Mouse (Mus musculus) heart, adult 9 months (tissue): ENCODE data around the gene Asgr1.

Experiments
- DNase-seq, 2 experiments: peaks; one replicate each; pipeline ENCODE4 v3.0.0; 2022; ENCODE audit warnings: low spot score in 2 of 2

Gene Asgr1

DNA sequence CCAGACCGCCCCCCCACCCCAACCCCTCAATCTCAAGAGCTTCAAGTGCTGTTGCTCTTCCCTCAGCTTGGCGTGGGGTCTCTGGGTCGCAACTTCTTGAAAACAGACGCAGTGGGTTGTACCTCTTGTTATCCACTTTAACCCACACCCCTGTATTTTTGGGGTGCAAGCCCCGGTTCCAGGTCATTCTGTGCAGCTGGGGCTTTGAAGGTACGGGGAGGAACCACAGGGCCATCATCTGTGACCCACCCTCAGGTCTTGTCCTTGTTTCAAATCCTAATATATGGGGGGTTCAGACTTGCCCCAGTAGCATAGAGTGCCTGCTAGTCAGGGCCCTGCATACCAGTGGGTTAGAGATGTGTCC, 29.8 kb upstream of the Asgr1 start:
- no peak for DNase-seq

DNA sequence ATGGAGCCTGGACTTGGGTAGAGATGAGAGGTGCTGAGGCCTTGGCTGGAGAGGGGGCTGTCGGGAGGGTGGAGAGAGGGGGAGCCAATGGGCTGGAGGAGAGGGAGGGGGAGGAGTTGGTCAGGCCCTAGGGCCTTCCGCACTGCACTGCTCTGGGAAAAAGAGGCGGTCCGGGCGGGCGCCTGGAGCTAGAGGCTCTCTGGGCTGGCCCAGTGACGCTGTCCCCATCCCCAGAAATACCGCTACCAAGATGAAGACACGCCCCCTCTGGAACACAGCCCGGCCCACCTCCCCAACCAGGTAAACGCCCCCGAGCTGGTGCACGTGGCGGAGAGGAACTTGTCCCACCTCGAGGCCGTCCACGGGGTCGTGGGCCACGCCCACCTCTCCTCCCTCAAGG, 27.2 kb upstream of the Asgr1 start:
- DNase-seq: peak; percentile 64 to 65

DNA sequence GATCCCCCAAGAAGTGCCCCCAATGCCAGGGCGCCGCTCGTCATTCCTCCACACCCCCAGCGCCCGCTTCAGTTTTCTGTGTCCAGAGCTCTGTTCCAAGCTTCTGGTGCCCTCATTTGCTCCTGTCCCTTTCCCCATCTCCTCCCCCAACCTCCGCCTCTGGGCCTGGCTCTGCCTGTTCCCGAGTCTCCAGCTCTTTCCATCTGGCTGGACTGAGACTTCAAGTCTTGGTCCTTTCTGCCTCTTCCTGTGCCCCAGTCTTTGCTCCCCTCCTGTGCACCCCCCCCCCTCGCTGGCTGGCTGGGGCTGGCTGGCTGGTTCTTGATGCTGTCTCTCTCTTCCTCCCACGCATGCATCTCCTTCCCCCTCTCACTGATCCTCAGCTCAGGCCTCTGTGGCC, 26.5 kb upstream of the Asgr1 start:
- no peak for DNase-seq

DNA sequence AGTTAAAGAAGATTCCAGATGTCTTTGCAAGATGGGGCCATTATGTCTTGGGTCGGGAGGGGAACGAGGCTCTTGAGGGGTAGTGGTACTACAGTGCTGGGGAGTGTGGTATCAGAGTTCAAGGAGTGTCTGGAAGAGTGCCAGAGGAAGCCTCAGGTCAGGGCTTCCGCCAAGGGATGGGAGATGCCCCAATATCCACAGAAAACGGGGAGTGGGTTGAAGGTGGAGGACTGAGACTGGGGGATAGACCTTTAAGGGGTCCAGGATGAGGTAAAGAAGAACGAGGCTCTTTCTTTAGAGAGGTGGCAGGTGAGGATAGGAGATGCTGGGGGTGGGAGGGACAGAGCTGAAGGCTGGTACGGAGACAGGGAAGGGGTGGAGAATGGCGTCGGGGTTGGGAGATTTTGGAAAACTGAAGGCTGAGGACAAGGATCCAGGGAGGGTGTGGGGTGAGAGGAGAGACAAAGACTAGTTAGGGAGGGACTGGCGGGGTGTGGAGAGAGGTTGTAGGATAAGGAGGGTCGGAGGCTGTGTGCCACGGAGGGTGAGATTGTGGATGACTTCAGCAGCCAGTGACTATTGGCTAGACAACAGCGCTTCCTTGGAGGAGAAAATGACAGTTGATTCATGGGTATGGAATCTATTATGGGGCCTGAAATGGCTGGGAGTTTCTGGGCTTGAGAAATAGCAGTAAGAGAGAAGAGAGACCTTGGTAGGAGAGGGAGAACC, 25.3 kb upstream of the Asgr1 start:
- DNase-seq: no peak

DNA sequence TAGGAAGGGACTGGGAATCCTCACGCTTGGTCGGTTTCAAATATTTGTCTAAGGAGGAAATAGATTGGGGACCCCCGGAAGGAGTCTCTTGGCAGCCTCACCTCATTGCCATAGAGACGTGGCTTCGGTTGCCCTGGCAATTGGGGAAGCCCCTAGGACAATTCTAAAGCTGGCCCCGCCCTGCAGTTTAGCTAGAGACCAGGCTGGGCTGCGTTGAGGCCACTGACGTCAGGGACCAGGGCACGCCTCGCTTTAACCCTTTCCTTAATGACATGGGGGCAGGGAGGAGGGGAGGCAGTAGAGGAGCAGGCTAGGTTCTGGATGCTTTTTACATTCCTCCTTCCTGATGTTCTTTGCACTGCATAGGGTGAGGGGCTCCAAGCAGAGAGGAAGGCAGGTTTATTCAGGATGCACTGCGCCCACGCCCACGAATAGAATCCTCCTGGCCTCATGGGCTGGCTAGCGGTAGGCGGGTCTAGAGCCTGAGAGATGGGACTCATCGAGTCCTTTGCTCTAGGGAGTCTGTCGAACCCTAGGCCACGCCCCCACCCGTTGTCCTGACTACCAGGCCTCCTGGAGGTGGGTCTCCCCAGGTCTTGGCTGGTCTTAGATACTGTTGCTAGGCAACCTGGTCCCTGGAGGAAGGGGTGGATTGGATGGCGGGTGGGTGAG, 24.6 kb upstream of the Asgr1 start:
- DNase-seq: peak; percentile 81 to 87

DNA sequence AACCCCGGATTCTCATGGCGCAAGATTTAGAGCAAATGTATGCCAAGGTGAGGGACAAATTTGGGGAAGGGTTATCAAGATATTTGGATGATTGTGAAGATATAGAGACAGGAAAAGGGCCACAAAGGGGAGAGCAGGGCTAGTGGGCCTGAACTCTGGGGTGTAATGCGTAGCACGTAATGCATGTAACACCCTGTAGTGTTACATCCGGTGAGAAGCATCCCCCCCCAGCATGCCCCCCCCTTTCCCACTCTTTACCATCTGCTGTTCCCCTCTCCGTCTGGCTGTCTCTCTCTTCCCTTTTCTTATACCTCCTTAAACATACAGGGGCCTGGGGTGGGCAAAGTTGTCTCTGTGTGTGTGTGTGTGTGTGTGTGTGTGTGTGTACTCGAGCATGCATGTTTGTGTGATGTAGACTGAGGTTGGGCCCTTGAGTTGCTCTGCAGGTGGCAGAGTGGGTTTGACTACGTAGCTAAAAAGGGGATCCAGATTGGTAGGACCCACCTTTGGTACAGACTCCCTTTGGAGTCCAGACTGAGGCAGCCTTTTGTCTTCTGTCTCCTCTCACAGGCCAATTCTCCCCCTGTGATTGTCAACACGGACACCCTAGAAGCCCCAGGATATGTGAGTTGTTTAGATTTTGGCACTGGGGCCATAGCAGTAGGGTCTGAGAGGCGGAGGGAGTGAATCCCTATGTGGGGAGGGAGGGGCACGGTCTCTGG, 23.9 kb upstream of the Asgr1 start:
- no peak for DNase-seq

DNA sequence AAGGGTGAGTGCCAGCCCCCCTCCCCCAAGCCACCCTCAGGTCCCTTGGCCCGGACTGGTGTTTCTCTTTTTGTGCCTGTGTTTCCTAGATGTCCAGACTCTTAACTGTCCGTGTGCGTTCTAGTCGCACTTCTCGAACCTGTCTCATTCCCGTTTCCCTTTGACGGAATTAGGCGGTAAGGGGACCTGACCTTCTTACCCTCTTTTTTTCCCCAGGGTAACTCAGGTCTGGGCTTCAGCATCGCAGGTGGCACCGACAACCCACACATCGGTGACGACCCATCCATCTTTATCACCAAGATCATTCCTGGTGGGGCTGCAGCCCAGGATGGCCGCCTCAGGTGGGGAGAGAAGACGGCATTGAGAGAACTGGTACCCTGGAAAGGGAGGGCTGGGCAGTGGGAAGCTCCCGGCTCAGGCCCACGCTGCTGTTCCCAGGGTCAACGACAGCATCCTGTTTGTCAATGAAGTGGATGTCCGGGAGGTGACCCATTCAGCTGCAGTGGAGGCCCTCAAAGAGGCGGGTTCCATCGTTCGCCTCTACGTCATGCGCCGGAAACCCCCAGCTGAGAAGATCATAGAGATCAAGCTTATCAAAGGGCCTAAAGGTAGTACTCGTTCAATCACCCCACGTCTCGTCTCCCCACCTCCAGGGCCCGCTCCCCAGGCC, 23.1 kb upstream of the Asgr1 start:
- DNase-seq: no peak

DNA sequence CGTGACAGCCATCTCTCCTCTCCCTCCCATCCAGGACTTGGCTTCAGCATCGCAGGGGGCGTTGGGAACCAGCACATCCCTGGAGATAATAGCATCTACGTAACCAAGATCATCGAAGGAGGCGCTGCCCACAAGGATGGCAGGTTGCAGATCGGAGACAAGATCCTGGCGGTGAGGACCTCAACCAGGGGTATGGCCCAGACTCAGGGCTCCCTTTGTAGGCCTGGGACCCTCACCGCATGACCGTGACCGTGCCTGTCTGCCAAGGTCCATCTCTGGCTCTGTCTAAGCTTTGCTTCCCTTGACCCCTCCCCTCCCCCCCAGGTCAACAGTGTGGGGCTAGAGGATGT, 22.6 kb upstream of the Asgr1 start:
- no peak for DNase-seq

DNA sequence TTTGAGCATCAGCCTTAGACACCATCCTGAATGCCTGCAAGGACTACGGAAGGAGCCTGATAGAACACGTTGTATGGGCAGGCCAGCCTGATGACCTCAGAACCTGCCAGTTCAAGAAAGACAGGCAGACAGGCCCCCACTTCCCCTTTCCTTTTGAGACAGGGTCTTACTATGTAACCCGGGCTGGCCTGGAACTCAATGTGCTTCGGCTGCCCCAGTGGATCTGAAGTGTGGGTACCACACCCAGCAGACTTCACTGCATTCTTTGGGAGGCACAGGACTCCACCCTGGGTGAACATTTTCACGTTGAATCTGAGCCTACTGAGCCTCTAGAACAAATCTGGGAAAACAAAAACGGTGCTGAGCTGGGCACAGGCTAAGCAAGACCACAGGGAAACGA, 15.7 kb upstream of the Asgr1 start:
- no peak for DNase-seq

DNA sequence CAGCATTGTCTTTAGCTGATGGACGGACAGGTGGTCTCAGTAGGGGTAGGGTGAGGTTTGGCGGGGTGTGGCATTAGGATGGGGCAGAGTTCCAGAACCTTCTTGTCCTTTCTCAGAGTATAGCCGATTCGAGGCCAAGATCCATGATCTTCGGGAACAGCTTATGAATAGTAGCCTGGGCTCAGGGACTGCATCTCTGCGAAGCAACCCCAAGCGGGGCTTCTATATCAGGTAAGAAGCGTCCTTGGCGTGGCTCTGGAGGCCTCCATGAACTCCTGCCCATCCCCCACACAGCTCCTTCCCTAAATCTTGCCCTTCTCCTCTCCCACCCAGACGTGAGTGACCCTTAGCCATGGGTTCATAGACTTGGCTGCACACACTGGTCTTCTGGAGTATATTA, 14.3 kb upstream of the Asgr1 start:
- no peak for DNase-seq

DNA sequence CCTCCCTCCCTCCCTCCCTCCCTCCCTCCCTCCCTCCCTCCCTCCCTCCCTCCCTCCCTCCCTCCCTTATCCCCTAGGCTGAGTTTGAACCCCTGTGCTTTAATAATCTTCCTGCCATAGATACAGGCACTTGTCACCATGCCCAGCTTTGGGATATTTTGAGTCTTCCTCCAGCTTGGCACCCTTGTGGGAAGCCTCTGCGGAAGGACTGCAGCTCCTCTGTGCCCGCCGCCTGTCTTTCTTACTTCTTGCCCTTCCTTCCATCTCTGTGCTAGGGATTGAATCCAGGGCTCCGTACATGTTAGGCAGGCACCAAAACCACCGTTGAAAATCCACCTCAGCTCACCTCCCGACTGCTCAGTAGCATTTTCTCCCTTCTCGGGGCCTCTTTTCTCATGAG, 13.7 kb upstream of the Asgr1 start:
- no peak for DNase-seq

DNA sequence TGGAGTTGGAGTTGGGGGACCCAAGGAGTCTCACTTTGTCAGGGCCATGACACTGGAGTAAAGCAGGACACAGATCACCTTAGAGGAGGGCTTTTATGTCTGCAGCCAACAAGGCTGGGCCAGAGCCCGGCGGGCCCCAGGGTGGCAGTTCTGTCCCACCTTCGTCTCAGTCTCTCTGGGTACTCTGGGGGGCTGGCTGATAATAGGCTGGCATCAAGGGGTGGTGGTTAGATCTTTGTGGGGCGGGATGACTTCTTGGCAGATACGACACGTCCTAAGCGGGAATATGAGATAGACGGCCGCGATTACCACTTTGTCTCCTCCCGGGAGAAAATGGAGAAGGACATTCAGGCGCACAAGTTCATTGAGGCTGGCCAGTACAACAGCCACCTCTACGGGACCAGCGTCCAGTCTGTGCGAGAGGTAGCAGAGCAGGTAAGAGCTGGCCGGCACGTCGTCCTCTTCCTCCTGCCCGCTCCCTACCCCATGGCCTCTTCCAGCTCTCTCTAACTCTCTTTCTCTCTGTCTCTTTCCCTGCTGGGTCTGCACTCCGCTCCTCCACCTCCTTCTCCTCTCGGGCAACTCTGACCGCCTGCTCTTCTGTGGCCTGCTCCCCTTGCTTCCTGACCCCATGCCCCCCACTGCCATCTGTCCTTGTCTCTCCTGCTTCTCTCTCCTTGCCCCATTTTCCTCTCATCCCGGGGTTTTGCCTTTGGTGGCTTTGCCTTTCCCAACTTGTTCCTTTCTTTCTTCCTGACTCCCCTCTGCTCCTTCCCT, 11.4 kb upstream of the Asgr1 start:
- DNase-seq: no peak

DNA sequence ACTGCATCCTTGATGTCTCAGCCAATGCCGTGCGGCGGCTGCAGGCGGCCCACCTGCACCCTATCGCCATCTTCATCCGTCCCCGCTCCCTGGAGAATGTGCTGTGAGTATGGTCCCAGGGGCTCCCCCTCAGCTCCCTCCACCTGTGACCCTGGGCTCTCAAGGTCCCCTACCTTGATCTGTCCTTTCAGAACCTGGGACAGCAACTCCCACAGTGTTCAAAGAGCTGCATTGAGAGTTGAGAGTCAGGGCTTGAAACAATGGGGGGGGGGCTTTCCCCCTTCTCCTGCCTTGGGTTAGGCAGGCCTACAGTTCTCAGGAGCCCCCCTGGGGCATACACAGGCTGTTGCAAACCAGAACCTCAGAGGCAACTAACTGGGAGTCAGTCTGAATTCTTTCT, 10.2 kb upstream of the Asgr1 start:
- no peak for DNase-seq

DNA sequence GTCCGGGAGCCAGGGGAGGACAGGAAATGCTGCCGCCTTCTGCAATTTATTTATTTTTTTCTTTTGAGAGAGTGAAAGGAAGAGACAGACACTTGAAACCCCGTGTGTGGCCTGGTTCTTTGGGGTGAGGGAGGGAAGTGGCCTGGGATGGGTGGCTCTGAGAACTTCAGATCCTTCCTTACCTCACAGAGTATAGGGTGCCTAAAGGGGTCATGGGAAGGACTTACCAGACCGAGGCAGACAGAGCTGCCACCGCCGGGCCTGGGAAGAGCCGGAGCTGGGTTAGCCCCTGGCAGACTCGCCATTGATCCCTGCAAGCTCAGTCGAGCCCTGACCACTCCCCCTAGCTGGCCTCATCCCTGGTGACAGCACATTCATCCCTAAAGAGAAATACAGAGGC, 8.4 kb upstream of the Asgr1 start:
- no peak for DNase-seq

DNA sequence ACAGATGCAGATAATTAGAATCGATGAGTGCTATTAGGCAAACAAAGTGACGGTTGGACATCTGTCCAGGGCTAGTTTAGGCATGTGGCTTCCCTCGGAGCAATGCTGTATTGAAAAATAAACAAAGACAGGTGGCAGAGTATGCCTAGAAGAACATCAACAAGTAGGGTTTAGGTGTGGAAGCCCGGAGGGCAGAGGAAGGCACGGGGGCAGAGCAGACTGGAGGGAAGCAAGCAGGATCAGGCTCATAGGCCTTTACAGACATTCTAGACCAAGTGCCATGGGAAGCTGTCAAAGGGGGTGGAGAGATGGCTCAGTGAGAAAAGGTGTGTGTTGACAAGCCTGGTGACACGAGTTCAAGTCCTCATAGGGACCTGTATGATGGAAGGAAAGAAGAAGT, 4.5 kb upstream of the Asgr1 start:
- no peak for DNase-seq

DNA sequence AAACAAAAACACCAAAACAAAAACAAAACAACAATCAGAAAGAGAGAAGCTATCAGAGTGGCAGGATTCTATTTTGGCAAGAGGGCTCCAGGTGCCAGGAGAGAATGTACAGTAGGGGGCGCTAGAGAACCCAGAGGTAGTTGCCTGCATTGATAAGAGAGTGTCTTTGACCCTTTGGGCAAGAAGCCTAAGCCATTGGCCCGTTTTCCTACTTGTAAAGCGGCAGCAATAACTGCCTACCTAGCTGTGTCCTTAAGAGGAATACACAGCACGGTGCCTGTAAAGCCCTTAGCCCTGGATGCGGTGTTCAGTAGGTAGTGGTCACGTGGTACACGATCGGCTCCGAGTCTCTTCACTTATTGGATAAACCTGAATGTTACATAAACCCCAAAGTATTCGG, 4.1 kb upstream of the Asgr1 start:
- no peak for DNase-seq

DNA sequence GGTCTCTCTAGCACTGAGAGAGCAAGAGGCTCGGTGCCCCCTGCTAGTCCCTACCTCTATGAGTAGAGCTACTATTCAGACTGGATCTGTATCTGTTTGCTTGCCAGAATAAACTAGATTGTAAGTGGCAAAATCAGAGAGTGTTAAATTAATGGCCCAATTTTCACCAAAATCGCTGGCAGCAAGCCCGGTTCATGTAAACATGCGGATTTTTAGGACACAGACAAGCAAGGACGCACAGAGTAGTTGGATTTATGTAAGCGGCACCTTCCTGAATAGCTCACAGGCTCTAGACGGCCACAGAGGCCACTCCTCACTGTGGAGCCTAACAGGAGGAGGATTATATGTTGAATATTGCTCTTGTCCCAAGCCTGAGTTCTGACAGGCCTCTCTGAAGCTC, 729 bp upstream of the Asgr1 start:
- DNase-seq: no peak

DNA sequence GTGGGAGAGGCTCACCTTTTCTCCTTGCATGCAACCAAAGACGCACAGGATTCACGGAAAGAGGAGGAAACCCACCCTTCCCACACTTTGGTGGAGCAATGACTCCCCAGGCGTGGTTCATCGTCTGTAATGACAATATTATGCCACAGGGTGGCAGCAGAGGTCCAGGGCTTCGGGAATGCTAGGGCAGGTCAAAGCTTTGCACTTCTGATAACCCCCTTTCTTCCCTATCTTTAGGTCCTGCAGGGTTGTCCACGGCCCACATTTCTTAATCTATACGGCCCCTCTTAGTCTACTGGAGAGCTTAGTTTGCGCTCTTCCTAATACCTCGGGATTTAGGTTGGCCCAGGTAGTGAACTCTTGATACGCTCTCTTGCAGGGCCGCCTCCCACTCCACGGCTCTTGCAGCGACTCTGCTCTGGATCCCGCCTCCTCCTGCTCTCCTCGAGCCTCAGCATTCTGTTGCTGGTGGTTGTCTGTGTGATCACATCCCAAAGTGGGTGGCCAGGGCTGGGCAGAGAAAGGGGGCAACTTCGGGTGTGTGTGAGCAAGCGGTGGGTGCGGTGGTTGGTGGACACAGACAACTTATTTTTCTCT, 1.8 kb downstream of the Asgr1 start:
- peak; percentile 37 to 59 for DNase-seq

DNA sequence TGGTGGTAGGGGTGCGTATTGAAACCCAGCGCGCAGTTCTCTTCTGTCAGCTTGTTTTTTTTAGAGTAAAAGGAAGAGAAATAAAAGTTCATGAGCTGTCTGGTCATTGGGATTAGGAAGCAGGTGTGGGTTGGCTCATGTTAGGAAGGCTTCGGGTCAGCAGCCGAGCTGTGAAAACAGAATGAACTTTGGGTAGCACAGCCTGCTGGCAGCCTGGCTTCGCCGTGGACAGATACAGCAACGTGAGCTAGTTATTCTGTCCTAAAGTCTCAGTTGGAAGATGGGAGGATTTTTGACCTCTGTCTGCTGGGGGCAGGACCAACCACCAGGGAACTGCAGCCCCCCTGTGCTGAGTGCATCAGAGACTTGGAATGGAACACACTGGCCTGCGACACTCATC, 3.9 kb downstream of the Asgr1 start:
- DNase-seq: no peak

DNA sequence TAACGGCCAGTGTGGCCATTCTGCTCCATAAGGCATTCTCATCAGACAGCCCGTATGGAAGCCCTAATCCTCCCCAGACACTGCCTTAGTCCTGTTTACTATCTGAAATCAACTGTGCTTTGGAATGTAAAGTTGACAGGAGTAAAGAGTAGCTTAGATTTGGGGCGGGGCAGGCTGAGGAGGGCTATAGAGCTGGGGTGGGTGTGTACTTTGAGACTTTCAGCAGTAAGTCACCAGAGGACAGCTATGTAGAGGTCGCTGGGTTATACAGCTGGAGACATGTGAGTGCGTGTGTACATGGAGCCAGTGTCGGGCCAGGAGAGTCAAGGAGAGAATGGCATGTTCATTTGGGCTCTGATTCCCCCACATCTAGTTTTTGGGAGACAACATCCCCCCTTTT, 6.0 kb downstream of the Asgr1 start:
- DNase-seq: no peak

DNA sequence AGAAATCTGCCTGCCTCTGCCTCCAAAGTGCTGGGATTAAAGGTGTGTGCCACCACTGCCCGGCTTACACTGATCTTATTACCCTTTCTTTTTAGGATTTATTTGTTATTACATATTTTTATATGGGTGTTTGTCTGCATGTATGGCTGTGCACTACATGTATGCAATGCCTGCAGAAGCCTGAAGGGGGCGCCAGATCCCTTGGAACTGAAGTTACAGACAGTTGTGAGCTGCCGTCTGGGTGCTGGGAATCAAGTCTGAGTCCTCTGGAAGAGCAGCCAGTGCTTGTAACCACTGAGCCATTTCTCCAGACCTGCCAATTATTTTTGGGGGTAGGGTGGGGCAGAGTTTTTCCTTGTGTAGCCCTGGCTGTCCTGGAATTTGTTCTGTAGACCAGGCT, 9.2 kb downstream of the Asgr1 start:
- no peak for DNase-seq

DNA sequence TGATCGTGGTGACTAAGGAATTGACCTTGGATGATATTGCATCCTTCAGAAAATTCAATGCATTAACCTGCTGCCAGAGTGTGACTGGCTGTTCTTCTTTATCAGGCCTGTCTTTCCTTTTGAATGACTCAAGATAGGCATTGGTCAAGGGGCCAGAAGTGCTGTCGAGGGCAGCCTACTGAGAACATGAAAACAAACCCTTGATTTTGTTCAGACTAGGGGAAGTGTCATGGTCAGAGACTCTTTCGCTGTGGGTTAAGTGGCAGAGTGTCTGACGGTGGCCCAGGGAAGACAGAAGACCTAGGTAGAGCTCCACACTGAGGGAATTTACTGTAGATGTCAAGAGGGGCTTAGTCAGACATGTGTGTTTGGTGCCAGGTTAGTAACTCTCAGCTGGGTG, 12.8 kb downstream of the Asgr1 start:
- DNase-seq: no peak
